Mouse (Mus musculus) cerebellum, postnatal 25 days (tissue): ENCODE measurements around the gene Fkbpl.

Experiments
- DNase-seq, 2 experiments: peaks; one replicate each; pipeline ENCODE4 v3.0.0; 2021; ENCODE audit warnings: mixed read lengths in 2 of 2

Fkbpl gene

GRCm38 (mm10) chr17:34648141-34648890 lies 3.8 kb downstream of the Fkbpl start:
- peak; percentile 3 to 8 for DNase-seq

- peak in 1 of 2 experiments; percentile 11 for DNase-seq
These were observed 4.7 kb downstream of the Fkbpl start for GRCm38 (mm10) chr17:34649106-34649864.

GRCm38 (mm10) chr17:34650781-34651180 lies 6.2 kb downstream of the Fkbpl start:
- DNase-seq: peak in 1 of 2 experiments; percentile 16

GRCm38 (mm10) chr17:34651507-34652221 lies 7.1 kb downstream of the Fkbpl start:
- peak; percentile 45 to 67 for DNase-seq

- DNase-seq: peak in 1 of 2 experiments; percentile 14
These were observed 8.0 kb downstream of the Fkbpl start for GRCm38 (mm10) chr17:34652546-34652945.

GRCm38 (mm10) chr17:34652985-34653384 lies 8.4 kb downstream of the Fkbpl start:
- DNase-seq: no peak

GRCm38 (mm10) chr17:34653746-34654285 lies 9.3 kb downstream of the Fkbpl start:
- DNase-seq: peak; percentile 57 to 75

- peak in 1 of 2 experiments; percentile 17 for DNase-seq
These were observed 9.8 kb downstream of the Fkbpl start for GRCm38 (mm10) chr17:34654392-34654791.

GRCm38 (mm10) chr17:34655160-34655559 lies 10.6 kb downstream of the Fkbpl start:
- no peak for DNase-seq

GRCm38 (mm10) chr17:34655581-34655991 lies 11.0 kb downstream of the Fkbpl start:
- DNase-seq: peak; percentile 48 to 62

GRCm38 (mm10) chr17:34656666-34657065 lies 12.1 kb downstream of the Fkbpl start:
- DNase-seq: no peak

- DNase-seq: no peak
These were observed 12.7 kb downstream of the Fkbpl start for GRCm38 (mm10) chr17:34657271-34657670.

GRCm38 (mm10) chr17:34658145-34658544 lies 13.6 kb downstream of the Fkbpl start:
- no peak for DNase-seq

- DNase-seq: no peak
These were observed 14.0 kb downstream of the Fkbpl start for GRCm38 (mm10) chr17:34658591-34658990.

GRCm38 (mm10) chr17:34659181-34659896 lies 14.8 kb downstream of the Fkbpl start:
- no peak for DNase-seq

- no peak for DNase-seq
These were observed 15.3 kb downstream of the Fkbpl start for GRCm38 (mm10) chr17:34659897-34660214.

- no peak for DNase-seq
These were observed 15.8 kb downstream of the Fkbpl start for GRCm38 (mm10) chr17:34660259-34660820.

GRCm38 (mm10) chr17:34661121-34661591 lies 16.6 kb downstream of the Fkbpl start:
- DNase-seq: no peak

- no peak for DNase-seq
These were observed 17.9 kb downstream of the Fkbpl start for GRCm38 (mm10) chr17:34662468-34662867.

- DNase-seq: no peak
These were observed 18.4 kb downstream of the Fkbpl start for GRCm38 (mm10) chr17:34662978-34663377.

GRCm38 (mm10) chr17:34663558-34663957 lies 19.0 kb downstream of the Fkbpl start:
- no peak for DNase-seq

- no peak for DNase-seq
These were observed 19.9 kb downstream of the Fkbpl start for GRCm38 (mm10) chr17:34664472-34664871.
